Mouse (Mus musculus) liver, embryonic 14.5 days (tissue): ENCODE measurements around the gene Chrm4. TPM values are rescaled to one million over a fixed set of nuclear protein-coding genes. Genes with fewer than 3 reads are reported as not detected.

Experiments
- ATAC-seq: fragments of 200-750 bp; cut with Nextera tagmentation; 2 replicates; pipeline ENCODE4 v1.8.0; 2017; ENCODE audit warnings: moderate number of reproducible peaks, mild to moderate bottlenecking, moderate library complexity; ENCODE audit not compliant: insufficient read depth
- DNase-seq, 3 experiments: peaks; one replicate each; pipeline ENCODE4 v3.0.0-alpha.2; 2012 to 2013; ENCODE audit warnings: low read depth in 3 of 3, low spot score in 3 of 3
- H3K27ac ChIP-seq: fragments of 300-500 bp; sonication (generic); 2 replicates; pipeline ENCODE4 v1.5.1; 2014; ENCODE audit warnings: moderate library complexity, mild to moderate bottlenecking, control low read depth, inconsistent platforms
- H3K27me3 ChIP-seq: fragments of 300-500 bp; sonication (generic); 2 replicates; pipeline ENCODE4 v1.6.1; 2014; ENCODE audit warnings: mild to moderate bottlenecking, low read length, moderate library complexity; ENCODE audit not compliant: control insufficient read depth, insufficient read depth
- H3K36me3 ChIP-seq: fragments of 300-500 bp; sonication (generic); replicated peaks from 2 replicates; pipeline ENCODE4 v1.6.1; 2014; ENCODE audit warnings: low read depth; ENCODE audit not compliant: control insufficient read depth, insufficient read depth
- H3K4me1 ChIP-seq, 2 experiments: fragments of 200-500 bp in 1 of 2; fragments of 300-500 bp in 1 of 2; sonication (generic) in 1 of 2; replicated peaks; 2 replicates each; pipeline ENCODE4 v1.6.1; 2012 to 2014; ENCODE audit warnings: antibody characterized with exemption in 1 of 2, inconsistent platforms in 1 of 2, low read length in 1 of 2; ENCODE audit not compliant: control insufficient read depth in 2 of 2, insufficient read depth in 2 of 2
- H3K4me2 ChIP-seq: fragments of 300-500 bp; sonication (generic); 2 replicates; pipeline ENCODE4 v1.6.1; 2014; ENCODE audit warnings: low read depth, mild to moderate bottlenecking, control low read depth, moderate library complexity
- H3K4me3 ChIP-seq, 2 experiments: fragments of 200-500 bp in 1 of 2; fragments of 300-500 bp in 1 of 2; sonication (generic) in 1 of 2; 2 replicates each; pipeline ENCODE4 v1.5.1; 2012 to 2014; ENCODE audit warnings: low read depth in 2 of 2, low read length in 2 of 2, mild to moderate bottlenecking in 2 of 2, control low read depth in 1 of 2, inconsistent platforms in 1 of 2, moderate library complexity in 1 of 2; ENCODE audit not compliant: insufficient read depth in 1 of 2
- H3K9ac ChIP-seq: fragments of 300-500 bp; sonication (generic); replicated peaks from 2 replicates; pipeline ENCODE4 v1.6.1; 2014; ENCODE audit warnings: mild to moderate bottlenecking, control low read depth, moderate library complexity
- H3K9me3 ChIP-seq: fragments of 300-500 bp; sonication (generic); 2 replicates; pipeline ENCODE4 v1.6.1; 2016; ENCODE audit warnings: low read length, mixed read lengths; ENCODE audit not compliant: control insufficient read depth
- CTCF ChIP-seq: IDR thresholded peaks from 2 replicates; pipeline ENCODE4 v1.5.1; 2016; ENCODE audit warnings: antibody characterized with exemption, low read depth, control low read depth
- EP300 ChIP-seq: IDR thresholded peaks from 2 replicates; pipeline ENCODE4 v1.6.1; 2016; ENCODE audit warnings: antibody characterized with exemption, low read depth
- WGBS: fragments of 180-500 bp; shearing (Covaris S2); extraction: QIAGEN DNeasy Blood & Tissue Kit; methylation state at CpG from one replicate; pipeline ENCODE4 v1.1.7; 2014; ENCODE audit not compliant: insufficient replicate concordance; 5-methylcytosine and 5-hydroxymethylcytosine counted together
- polyA plus RNA-seq, 2 experiments: library from polyadenylated mRNA; depleted of rRNA in 1 of 2; stranded (reverse) in 1 of 2; unstranded in 1 of 2; fragments of >200 nt; fragmentation: Nextera tagmentation in 1 of 2; extraction: Ambion mirVana in 1 of 2; gene quantifications; 2 replicates each; pipeline versions ENCODE4 v1.2.1 to v1.2.3; 2012 to 2014

The Chrm4 gene
- polyA plus RNA-seq, 2 experiments: 0.06 TPM; not detected in 1

- DNase-seq: no peak
- Histone ChIP-seq H3K27ac (no peak overlapping the region; the same call in 1 of the 2 replicates), H3K4me3 (no peak overlapping the region), H3K36me3 (no peaks in the 10 kb centered on the region), H3K9ac (no peak overlapping the region), H3K4me1 (peaks cover 43 to 70% of the 10 kb centered on the region in 2 experiments), H3K4me2 (no peak overlapping the region), H3K27me3 (no peaks in the 10 kb centered on the region), H3K9me3 (no peaks in the 10 kb centered on the region)
- WGBS: 77% methylated on average over 4 of the region's 4 CpGs
- TF ChIP-seq EP300 (no peak), CTCF (no peak)
- ATAC-seq: no peak
Observed at GRCm38 (mm10) chr2:91955121-91955591, 28.1 kb downstream of the Chrm4 start.

DNA sequence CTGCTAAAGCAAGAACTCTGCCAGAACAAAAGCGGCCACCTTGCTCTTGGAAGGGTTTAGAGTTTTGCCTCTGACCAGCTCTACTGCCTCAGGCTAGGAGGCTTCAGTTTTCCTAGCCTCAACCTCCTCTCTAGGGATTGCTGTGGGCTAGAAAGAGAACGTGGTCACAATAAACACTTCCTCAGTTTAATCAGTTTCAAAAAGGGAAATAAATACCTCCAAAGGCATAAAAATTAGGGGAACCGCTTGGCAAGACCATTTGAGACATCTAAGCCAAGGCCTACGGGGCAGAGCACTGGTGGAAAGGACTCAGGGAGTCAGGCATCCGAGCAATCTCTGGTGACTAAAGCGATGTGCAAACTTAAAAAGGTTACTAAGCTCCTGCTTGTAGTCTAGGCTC lies 28.8 kb downstream of the Chrm4 start:
- Histone ChIP-seq H3K4me1 (peaks cover 35 to 67% of the 10 kb centered on the region in 2 experiments), H3K27me3 (no peaks in the 10 kb centered on the region), H3K4me3 (no peak overlapping the region), H3K9ac (no peak overlapping the region; the same call in 1 of the 2 replicates), H3K27ac (no peak overlapping the region; the same call in 1 of the 2 replicates), H3K36me3 (peaks cover 3% of the 10 kb centered on the region; the same call in 1 of the 2 replicates), H3K9me3 (no peaks in the 10 kb centered on the region), H3K4me2 (no peak overlapping the region)
- no peak for ATAC-seq
- TF ChIP-seq CTCF (no peak), EP300 (no peak)
- no peak for DNase-seq
- 66% methylated on average over 6 of the region's 6 CpGs for WGBS

- H3K4me1 ChIP-seq: peaks cover 43 to 73% of the 10 kb centered on the region in 2 experiments
- peak overlapping the region; percentile 22 for H3K4me2 ChIP-seq
- H3K4me3 ChIP-seq: no peak overlapping the region
- 13% methylated on average over 4 of the region's 4 CpGs for WGBS
- H3K36me3 ChIP-seq: peaks cover 3% of the 10 kb centered on the region; the same call in 1 of the 2 replicates
- H3K27me3 ChIP-seq: no peaks in the 10 kb centered on the region
- ATAC-seq: peak; percentile 62
- H3K9me3 ChIP-seq: no peaks in the 10 kb centered on the region
- no peak for DNase-seq
- peak overlapping the region; percentile 23 for H3K9ac ChIP-seq
- peak overlapping the region; percentile 17 for H3K27ac ChIP-seq
- TF ChIP-seq CTCF (no peak), EP300 (no peak)
Observed at GRCm38 (mm10) chr2:91957096-91957495, 30.0 kb downstream of the Chrm4 start.

- DNase-seq (no peak), ATAC-seq (no peak)
- Histone ChIP-seq H3K9ac (no peak overlapping the region), H3K4me3 (no peak overlapping the region), H3K9me3 (no peaks in the 10 kb centered on the region), H3K4me2 (no peak overlapping the region), H3K36me3 (peaks cover 3% of the 10 kb centered on the region; the same call in 1 of the 2 replicates), H3K27me3 (no peaks in the 10 kb centered on the region), H3K27ac (no peak overlapping the region), H3K4me1 (peaks cover 48 to 79% of the 10 kb centered on the region in 2 experiments)
- TF ChIP-seq EP300 (no peak), CTCF (no peak)
- WGBS: 78% methylated on average over 8 of the region's 8 CpGs
Observed at GRCm38 (mm10) chr2:91958049-91958448, 31.0 kb downstream of the Chrm4 start.

- Histone ChIP-seq H3K4me3 (no peak overlapping the region), H3K4me1 (peaks cover 45 to 75% of the 10 kb centered on the region in 2 experiments), H3K27ac (no peak overlapping the region), H3K9me3 (no peaks in the 10 kb centered on the region), H3K9ac (peak overlapping the region; percentile 10; the same call in 1 of the 2 replicates), H3K27me3 (no peaks in the 10 kb centered on the region), H3K36me3 (peaks cover 3% of the 10 kb centered on the region; the same call in 1 of the 2 replicates), H3K4me2 (no peak overlapping the region)
- 37% methylated on average over 10 of the region's 10 CpGs for WGBS
- ATAC-seq (no peak), DNase-seq (no peak)
- TF ChIP-seq EP300 (no peak), CTCF (peak; percentile 90)
Observed at GRCm38 (mm10) chr2:91958701-91959457, 31.8 kb downstream of the Chrm4 start.
